Mouse (Mus musculus) myocyte (in vitro differentiated cells): ENCODE measurements around the gene Hjurp.

Experiments
- E2F4 ChIP-seq: IDR thresholded peaks from one replicate; pipeline ENCODE4 v1.6.1; 2011; ENCODE audit warnings: mild to moderate bottlenecking, control low read depth, moderate library complexity; ENCODE audit not compliant: insufficient read depth
- POLR2A ChIP-seq: IDR thresholded peaks from one replicate; pipeline ENCODE4 v1.6.1; 2011; ENCODE audit warnings: low read depth, mild to moderate bottlenecking, control low read depth, moderate library complexity; ENCODE audit not compliant: insufficient read length
- POLR2AphosphoS2 ChIP-seq: IDR thresholded peaks from one replicate; pipeline ENCODE4 v1.6.1; 2011; ENCODE audit warnings: low read depth, control low read depth; ENCODE audit not compliant: insufficient read length
- TCF12 ChIP-seq: IDR thresholded peaks from one replicate; pipeline ENCODE4 v1.6.1; 2011; ENCODE audit warnings: mild to moderate bottlenecking, control low read depth; ENCODE audit not compliant: poor library complexity, insufficient read depth, severe bottlenecking

DNA sequence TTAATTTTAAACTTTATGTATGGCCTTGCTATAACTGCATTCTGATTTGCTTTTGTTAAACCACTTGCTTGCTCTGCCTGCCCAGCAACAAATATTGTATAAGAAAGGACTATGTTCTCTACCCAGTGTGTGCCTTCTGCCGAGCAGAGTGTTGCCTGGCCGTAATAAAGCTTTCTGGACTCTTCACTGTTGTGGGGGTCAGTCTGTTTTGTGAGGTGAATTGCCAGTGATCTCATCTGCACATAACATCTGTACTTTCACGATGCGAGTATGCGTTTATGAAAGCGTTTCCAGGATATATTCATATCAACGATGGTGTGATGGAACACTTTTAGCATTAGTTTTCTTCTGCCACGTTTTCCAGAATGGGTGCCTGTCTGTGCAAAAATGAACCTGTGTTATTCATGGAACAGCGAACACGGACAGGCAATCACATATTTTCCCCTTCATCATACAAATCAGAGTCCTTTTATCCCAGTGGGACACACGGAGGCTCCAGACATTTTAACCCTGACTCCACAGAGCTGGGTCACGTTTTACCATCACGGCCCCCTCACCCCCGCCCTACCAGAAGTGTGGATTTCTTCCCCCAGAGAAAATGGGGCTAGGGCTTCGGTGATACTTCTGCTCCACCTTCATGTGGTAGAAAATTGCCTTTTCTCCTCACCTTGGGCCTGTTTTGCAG, 2.7 kb upstream of the Hjurp start:
- TF ChIP-seq POLR2A, result no peak
- no peak for TF ChIP-seq E2F4
- no peak for TF ChIP-seq TCF12
- TF ChIP-seq POLR2AphosphoS2, result no peak
